Mouse (Mus musculus): ENCODE data around the gene Rgl3.

DNA sequence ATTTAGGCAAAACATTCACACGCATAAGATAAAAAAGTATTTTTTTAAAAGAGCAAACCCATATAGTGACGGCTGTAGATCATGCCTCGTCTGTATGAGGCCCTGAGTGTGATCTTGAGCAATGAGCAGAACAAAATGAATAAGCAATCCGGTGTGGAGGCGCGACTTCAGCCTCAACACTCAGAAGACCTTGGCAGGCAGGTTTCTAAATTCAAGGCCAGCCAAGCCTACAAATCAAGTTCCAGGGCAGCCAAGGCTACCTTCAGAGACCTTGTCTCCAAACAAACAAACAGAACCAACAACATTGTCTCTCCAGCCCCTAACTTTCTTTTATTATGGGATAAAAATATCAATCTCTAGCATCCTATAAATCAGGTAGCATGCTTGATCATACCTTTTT, 11.1 kb upstream of the Rgl3 start:
- no peak for TF ChIP-seq POLR2A (IDR thresholded peaks at IDR 0.05; ENCODE audit: borderline replicate concordance, low read depth, low read length)
- TF ChIP-seq CTCF (IDR thresholded peaks at IDR 0.05; ENCODE audit: low read depth, low read length): no peak
